Mouse (Mus musculus) frontal cortex, adult (tissue): ENCODE measurements around the gene Pnliprp2.

Source experiments
- ATAC-seq: cut with Nextera tagmentation; 2 replicates; pipeline ENCODE4 v1.9.2; 2017; ENCODE audit warnings: mild to moderate bottlenecking, moderate library complexity, mixed read lengths; ENCODE audit not compliant: low TSS enrichment

The Pnliprp2 gene

GRCm38 (mm10) chr19:58795114-58795669 lies 35.7 kb downstream of the Pnliprp2 start:
- ATAC-seq: no peak

- peak; percentile 36; the same call in 1 of the 2 replicates for ATAC-seq
These were observed 45.8 kb downstream of the Pnliprp2 start for GRCm38 (mm10) chr19:58805191-58805779.

GRCm38 (mm10) chr19:58806364-58806763 lies 46.8 kb downstream of the Pnliprp2 start:
- ATAC-seq: peak; percentile 75

GRCm38 (mm10) chr19:58808864-58809263 lies 49.3 kb downstream of the Pnliprp2 start:
- no peak for ATAC-seq

GRCm38 (mm10) chr19:58810536-58810935 lies 51.0 kb downstream of the Pnliprp2 start:
- peak; percentile 42 for ATAC-seq

- ATAC-seq: no peak
These were observed 55.8 kb downstream of the Pnliprp2 start for GRCm38 (mm10) chr19:58815179-58815922.

- ATAC-seq: peak; percentile 82
These were observed 57.0 kb downstream of the Pnliprp2 start for GRCm38 (mm10) chr19:58816453-58817041.

GRCm38 (mm10) chr19:58817398-58817797 lies 57.9 kb downstream of the Pnliprp2 start:
- no peak for ATAC-seq

GRCm38 (mm10) chr19:58818571-58819415 lies 59.3 kb downstream of the Pnliprp2 start:
- ATAC-seq: no peak

- ATAC-seq: peak; percentile 69
These were observed 63.1 kb downstream of the Pnliprp2 start for GRCm38 (mm10) chr19:58822454-58823200.

- ATAC-seq: no peak
These were observed 63.8 kb downstream of the Pnliprp2 start for GRCm38 (mm10) chr19:58823301-58823700.

- no peak for ATAC-seq
These were observed 64.8 kb downstream of the Pnliprp2 start for GRCm38 (mm10) chr19:58824316-58824715.
